Mouse (Mus musculus): ENCODE measurements around the gene Xxylt1. TPM values are rescaled to one million over a fixed set of nuclear protein-coding genes. Genes with fewer than 3 reads are reported as not detected.

Gene Xxylt1
- polyA plus RNA-seq, 1 experiment: 16.2 TPM

GRCm38 (mm10) chr16:31048194-31048593, 33.0 kb downstream of the Xxylt1 start:
- Histone ChIP-seq H3K27ac (ENCODE audit: insufficient read depth, low read length) (no peak overlapping the region), H3K4me1 (ENCODE audit: control insufficient read depth, insufficient read depth, low read length) (peaks cover 4% of the 10 kb centered on the region; the same call in 1 of the 2 replicates), H3K4me3 (ENCODE audit: insufficient read depth, low read length) (no peak overlapping the region)
- TF ChIP-seq CTCF (IDR thresholded peaks at IDR 0.05; ENCODE audit: extremely low read depth, insufficient read depth, low read length) (no peak), POLR2A (IDR thresholded peaks at IDR 0.05; ENCODE audit: extremely low read depth, insufficient read depth, low read length) (no peak)

GRCm38 (mm10) chr16:31047186-31047898, 33.9 kb downstream of the Xxylt1 start:
- peaks cover 4% of the 10 kb centered on the region; the same call in 1 of the 2 replicates for H3K4me1 ChIP-seq (ENCODE audit: control insufficient read depth, insufficient read depth, low read length)
- no peak overlapping the region for H3K27ac ChIP-seq (ENCODE audit: insufficient read depth, low read length)
- H3K4me3 ChIP-seq (ENCODE audit: insufficient read depth, low read length): no peak overlapping the region
- TF ChIP-seq CTCF (IDR thresholded peaks at IDR 0.05; ENCODE audit: extremely low read depth, insufficient read depth, low read length): no peak
- TF ChIP-seq POLR2A (IDR thresholded peaks at IDR 0.05; ENCODE audit: extremely low read depth, insufficient read depth, low read length): no peak

GRCm38 (mm10) chr16:31046217-31046659, 35.0 kb downstream of the Xxylt1 start:
- TF ChIP-seq POLR2A (IDR thresholded peaks at IDR 0.05; ENCODE audit: extremely low read depth, insufficient read depth, low read length) (no peak), CTCF (IDR thresholded peaks at IDR 0.05; ENCODE audit: extremely low read depth, insufficient read depth, low read length) (no peak)
- no peak overlapping the region for H3K4me3 ChIP-seq (ENCODE audit: insufficient read depth, low read length)
- H3K4me1 ChIP-seq (ENCODE audit: control insufficient read depth, insufficient read depth, low read length): peaks cover 4% of the 10 kb centered on the region; the same call in 1 of the 2 replicates
- no peak overlapping the region for H3K27ac ChIP-seq (ENCODE audit: insufficient read depth, low read length)

- Histone ChIP-seq H3K4me3 (ENCODE audit: insufficient read depth, low read length) (no peak overlapping the region), H3K27ac (ENCODE audit: insufficient read depth, low read length) (no peak overlapping the region), H3K4me1 (ENCODE audit: control insufficient read depth, insufficient read depth, low read length) (peaks cover 4% of the 10 kb centered on the region; the same call in 1 of the 2 replicates)
- TF ChIP-seq POLR2A (IDR thresholded peaks at IDR 0.05; ENCODE audit: extremely low read depth, insufficient read depth, low read length) (no peak), CTCF (IDR thresholded peaks at IDR 0.05; ENCODE audit: extremely low read depth, insufficient read depth, low read length) (no peak)
These were observed 36.0 kb downstream of the Xxylt1 start for GRCm38 (mm10) chr16:31045211-31045610.

- H3K27ac ChIP-seq (ENCODE audit: insufficient read depth, low read length): no peak overlapping the region
- peaks cover 4% of the 10 kb centered on the region; the same call in 1 of the 2 replicates for H3K4me1 ChIP-seq (ENCODE audit: control insufficient read depth, insufficient read depth, low read length)
- no peak for TF ChIP-seq CTCF (IDR thresholded peaks at IDR 0.05; ENCODE audit: extremely low read depth, insufficient read depth, low read length)
- no peak for TF ChIP-seq POLR2A (IDR thresholded peaks at IDR 0.05; ENCODE audit: extremely low read depth, insufficient read depth, low read length)
- H3K4me3 ChIP-seq (ENCODE audit: insufficient read depth, low read length): no peak overlapping the region
These were observed 38.1 kb downstream of the Xxylt1 start for GRCm38 (mm10) chr16:31043136-31043535.

- no peak overlapping the region for H3K27ac ChIP-seq (ENCODE audit: insufficient read depth, low read length)
- peaks cover 2% of the 10 kb centered on the region; the same call in 1 of the 2 replicates for H3K4me1 ChIP-seq (ENCODE audit: control insufficient read depth, insufficient read depth, low read length)
- no peak overlapping the region for H3K4me3 ChIP-seq (ENCODE audit: insufficient read depth, low read length)
- TF ChIP-seq CTCF (IDR thresholded peaks at IDR 0.05; ENCODE audit: extremely low read depth, insufficient read depth, low read length) (no peak), POLR2A (IDR thresholded peaks at IDR 0.05; ENCODE audit: extremely low read depth, insufficient read depth, low read length) (no peak)
These were observed 39.7 kb downstream of the Xxylt1 start for GRCm38 (mm10) chr16:31041566-31041965.

- no peak for TF ChIP-seq POLR2A (IDR thresholded peaks at IDR 0.05; ENCODE audit: extremely low read depth, insufficient read depth, low read length)
- no peak for TF ChIP-seq CTCF (IDR thresholded peaks at IDR 0.05; ENCODE audit: extremely low read depth, insufficient read depth, low read length)
- Histone ChIP-seq H3K27ac (ENCODE audit: insufficient read depth, low read length) (no peak overlapping the region), H3K4me1 (ENCODE audit: control insufficient read depth, insufficient read depth, low read length) (no peaks in the 10 kb centered on the region), H3K4me3 (ENCODE audit: insufficient read depth, low read length) (no peak overlapping the region)
These were observed 41.3 kb downstream of the Xxylt1 start for GRCm38 (mm10) chr16:31039803-31040459.

- no peak for TF ChIP-seq POLR2A (IDR thresholded peaks at IDR 0.05; ENCODE audit: extremely low read depth, insufficient read depth, low read length)
- TF ChIP-seq CTCF (IDR thresholded peaks at IDR 0.05; ENCODE audit: extremely low read depth, insufficient read depth, low read length): no peak
- no peaks in the 10 kb centered on the region for H3K4me1 ChIP-seq (ENCODE audit: control insufficient read depth, insufficient read depth, low read length)
- no peak overlapping the region for H3K27ac ChIP-seq (ENCODE audit: insufficient read depth, low read length)
- H3K4me3 ChIP-seq (ENCODE audit: insufficient read depth, low read length): no peak overlapping the region
These were observed 43.8 kb downstream of the Xxylt1 start for GRCm38 (mm10) chr16:31037431-31037830.

- Histone ChIP-seq H3K27ac (ENCODE audit: insufficient read depth, low read length) (no peak overlapping the region), H3K4me1 (ENCODE audit: control insufficient read depth, insufficient read depth, low read length) (no peaks in the 10 kb centered on the region), H3K4me3 (ENCODE audit: insufficient read depth, low read length) (no peak overlapping the region)
- TF ChIP-seq CTCF (IDR thresholded peaks at IDR 0.05; ENCODE audit: extremely low read depth, insufficient read depth, low read length) (no peak), POLR2A (IDR thresholded peaks at IDR 0.05; ENCODE audit: extremely low read depth, insufficient read depth, low read length) (no peak)
These were observed 45.5 kb downstream of the Xxylt1 start for GRCm38 (mm10) chr16:31035651-31036245.
